Mouse (Mus musculus) myocyte (in vitro differentiated cells): ENCODE measurements around the gene Actl10. TPM values are rescaled to one million over a fixed set of nuclear protein-coding genes. Genes with fewer than 3 reads are reported as not detected.

Experiments used
- H3K27me3 ChIP-seq: one replicate; pipeline ENCODE4 v1.6.1; 2011; ENCODE audit not compliant: control insufficient read depth, insufficient read depth, insufficient read length
- H3K36me3 ChIP-seq: one replicate; pipeline ENCODE4 v1.6.1; 2011; ENCODE audit not compliant: control insufficient read depth, insufficient read depth
- H3K4me2 ChIP-seq: one replicate; pipeline ENCODE4 v1.6.1; 2011; ENCODE audit warnings: low read depth, control low read depth
- H3K4me3 ChIP-seq: one replicate; pipeline ENCODE4 v1.5.1; 2011; ENCODE audit warnings: mild to moderate bottlenecking, control low read depth, moderate library complexity
- H3K79me2 ChIP-seq: one replicate; pipeline ENCODE4 v1.6.1; 2011; ENCODE audit not compliant: control insufficient read depth, insufficient read depth
- H3ac ChIP-seq: one replicate; pipeline ENCODE4 v1.6.1; 2011; ENCODE audit not compliant: control insufficient read depth, insufficient read length
- CEBPB ChIP-seq: IDR thresholded peaks from 2 replicates; pipeline ENCODE4 v1.6.1; 2011; ENCODE audit warnings: mild to moderate bottlenecking, moderate library complexity; ENCODE audit not compliant: poor library complexity, insufficient read depth, severe bottlenecking
- E2F4 ChIP-seq: IDR thresholded peaks from one replicate; pipeline ENCODE4 v1.6.1; 2011; ENCODE audit warnings: mild to moderate bottlenecking, control low read depth, moderate library complexity; ENCODE audit not compliant: insufficient read depth
- MAX ChIP-seq: IDR thresholded peaks from one replicate; pipeline ENCODE4 v1.6.1; 2011; ENCODE audit warnings: low read depth, mild to moderate bottlenecking, control low read depth
- MYOD1 ChIP-seq, 3 experiments: IDR thresholded peaks; one replicate each; pipeline ENCODE4 v1.6.1; 2011; ENCODE audit warnings: control low read depth in 2 of 3, low read depth in 2 of 3, mild to moderate bottlenecking in 2 of 3, moderate library complexity in 1 of 3; ENCODE audit not compliant: insufficient read length in 2 of 3, control insufficient read depth in 1 of 3
- MYOG ChIP-seq, 3 experiments: IDR thresholded peaks; one replicate each; pipeline ENCODE4 v1.6.1; 2011; ENCODE audit warnings: control low read depth in 2 of 3, low read depth in 2 of 3, mild to moderate bottlenecking in 2 of 3; ENCODE audit not compliant: insufficient read length in 2 of 3, control insufficient read depth in 1 of 3, insufficient read depth in 1 of 3
- POLR2A ChIP-seq: IDR thresholded peaks from one replicate; pipeline ENCODE4 v1.6.1; 2011; ENCODE audit warnings: low read depth, mild to moderate bottlenecking, control low read depth, moderate library complexity; ENCODE audit not compliant: insufficient read length
- POLR2AphosphoS2 ChIP-seq: IDR thresholded peaks from one replicate; pipeline ENCODE4 v1.6.1; 2011; ENCODE audit warnings: low read depth, control low read depth; ENCODE audit not compliant: insufficient read length
- REST ChIP-seq: IDR thresholded peaks from one replicate; pipeline ENCODE4 v1.6.1; 2011; ENCODE audit warnings: mild to moderate bottlenecking, control low read depth, moderate library complexity; ENCODE audit not compliant: insufficient read depth, insufficient read length
- SRF ChIP-seq: IDR thresholded peaks from one replicate; pipeline ENCODE4 v1.6.1; 2011; ENCODE audit warnings: low read depth; ENCODE audit not compliant: control insufficient read depth, insufficient read length
- TCF12 ChIP-seq: IDR thresholded peaks from one replicate; pipeline ENCODE4 v1.6.1; 2011; ENCODE audit warnings: mild to moderate bottlenecking, control low read depth; ENCODE audit not compliant: poor library complexity, insufficient read depth, severe bottlenecking
- TCF3 ChIP-seq: IDR thresholded peaks from one replicate; pipeline ENCODE4 v1.6.1; 2011; ENCODE audit warnings: low read depth, control low read depth; ENCODE audit not compliant: insufficient read length
- USF1 ChIP-seq: IDR thresholded peaks from one replicate; pipeline ENCODE4 v1.6.1; 2011; ENCODE audit warnings: low read depth, mild to moderate bottlenecking, control low read depth, moderate library complexity
- polyA plus RNA-seq: library from polyadenylated mRNA; unstranded; fragments of >200 nt; fragmentation: generic; extraction: Trizol; gene quantifications from one replicate; pipeline ENCODE4 v1.2.1, GENCODE M21; 2012; ENCODE audit warnings: missing spikeins

Actl10 gene
- polyA plus RNA-seq, 1 experiment: 0.17 TPM

- TF ChIP-seq POLR2AphosphoS2 (peak; percentile 34), REST (no peak), POLR2A (peak; percentile 66), SRF (no peak), MYOG (IDR thresholded peaks at IDR 0.05; ENCODE audit: control insufficient read depth in 1 of 3, insufficient read depth in 1 of 3, insufficient read length in 2 of 3, low read depth in 2 of 3) (peak in 1 of 3 experiments; percentile 3), USF1 (peak; percentile 77), E2F4 (peak; percentile 88)
- peak within 1 kb of the TSS; percentile 49 for H3K4me3 ChIP-seq
- no peaks in the 10 kb centered on the region for H3K27me3 ChIP-seq
- H3K36me3 ChIP-seq: no peaks in the 10 kb centered on the region
- peak within 1 kb of the TSS; percentile 25 for H3ac ChIP-seq
- peak within 1 kb of the TSS; percentile 99 for H3K4me2 ChIP-seq
- peaks cover 15% of the 10 kb centered on the region for H3K79me2 ChIP-seq
Observed at GRCm38 (mm10) chr2:154569836-154570286, 18.3 kb downstream of the Actl10 start, which contains the start of gene E2f1. Gene E2f1, minus strand, starts transcription at chr2:154569892.

- Histone ChIP-seq H3ac (no peak overlapping the region), H3K36me3 (no peaks in the 10 kb centered on the region), H3K4me3 (peak overlapping the region; percentile 49), H3K27me3 (no peaks in the 10 kb centered on the region), H3K4me2 (peak overlapping the region; percentile 99), H3K79me2 (peaks cover 15% of the 10 kb centered on the region)
- TF ChIP-seq MAX (no peak), TCF3 (no peak)
Observed at GRCm38 (mm10) chr2:154570666-154571065, 19.1 kb downstream of the Actl10 start.

- TF ChIP-seq MYOG (IDR thresholded peaks at IDR 0.05; ENCODE audit: control insufficient read depth in 1 of 3, insufficient read depth in 1 of 3, insufficient read length in 2 of 3, low read depth in 2 of 3): no peak
- no peak for TF ChIP-seq MAX
- TF ChIP-seq POLR2AphosphoS2: no peak
Observed at GRCm38 (mm10) chr2:154571266-154571665, 19.7 kb downstream of the Actl10 start.

GRCm38 (mm10) chr2:154571976-154572375 lies 20.4 kb downstream of the Actl10 start:
- Histone ChIP-seq H3K27me3 (no peaks in the 10 kb centered on the region), H3K4me3 (no peak overlapping the region), H3K4me2 (no peak overlapping the region), H3K36me3 (no peaks in the 10 kb centered on the region), H3ac (no peak overlapping the region), H3K79me2 (peaks cover 15% of the 10 kb centered on the region)
- no peak for TF ChIP-seq MYOD1 (IDR thresholded peaks at IDR 0.05; ENCODE audit: control insufficient read depth in 1 of 3, insufficient read length in 2 of 3, low read depth in 2 of 3)
- TF ChIP-seq REST: no peak
- no peak for TF ChIP-seq POLR2A
- TF ChIP-seq USF1: no peak
- no peak for TF ChIP-seq TCF3
- no peak for TF ChIP-seq MAX
- TF ChIP-seq E2F4: no peak
- no peak for TF ChIP-seq POLR2AphosphoS2
- no peak for TF ChIP-seq MYOG (IDR thresholded peaks at IDR 0.05; ENCODE audit: control insufficient read depth in 1 of 3, insufficient read depth in 1 of 3, insufficient read length in 2 of 3, low read depth in 2 of 3)
- no peak for TF ChIP-seq CEBPB
- TF ChIP-seq SRF: no peak
- TF ChIP-seq TCF12: no peak

More at GRCm38 (mm10) chr2:154571266-154571665, 19.7 kb downstream of the Actl10 start:
- Histone ChIP-seq H3K4me3 (no peak overlapping the region), H3K4me2 (peak overlapping the region; percentile 99), H3K36me3 (no peaks in the 10 kb centered on the region), H3K79me2 (peaks cover 15% of the 10 kb centered on the region), H3K27me3 (no peaks in the 10 kb centered on the region), H3ac (no peak overlapping the region)

GRCm38 (mm10) chr2:154572996-154573395 lies 21.4 kb downstream of the Actl10 start:
- H3K36me3 ChIP-seq: no peaks in the 10 kb centered on the region
- H3ac ChIP-seq: no peak overlapping the region
- H3K4me2 ChIP-seq: no peak overlapping the region
- H3K27me3 ChIP-seq: no peaks in the 10 kb centered on the region
- H3K4me3 ChIP-seq: no peak overlapping the region
- peaks cover 5% of the 10 kb centered on the region for H3K79me2 ChIP-seq
- TF ChIP-seq CEBPB: no peak
- no peak for TF ChIP-seq E2F4
- TF ChIP-seq MYOD1 (IDR thresholded peaks at IDR 0.05; ENCODE audit: control insufficient read depth in 1 of 3, insufficient read length in 2 of 3, low read depth in 2 of 3): no peak

- no peak overlapping the region for H3K4me3 ChIP-seq
- TF ChIP-seq CEBPB: no peak
- no peak for TF ChIP-seq MYOD1 (IDR thresholded peaks at IDR 0.05; ENCODE audit: control insufficient read depth in 1 of 3, insufficient read length in 2 of 3, low read depth in 2 of 3)
- no peak for TF ChIP-seq MAX
- no peak for TF ChIP-seq USF1
- TF ChIP-seq POLR2A: no peak
- no peak for TF ChIP-seq REST
- no peak for TF ChIP-seq MYOG (IDR thresholded peaks at IDR 0.05; ENCODE audit: control insufficient read depth in 1 of 3, insufficient read depth in 1 of 3, insufficient read length in 2 of 3, low read depth in 2 of 3)
- no peak for TF ChIP-seq TCF12
- TF ChIP-seq SRF: no peak
- no peak for TF ChIP-seq E2F4
- H3K27me3 ChIP-seq: no peaks in the 10 kb centered on the region
- H3K36me3 ChIP-seq: no peaks in the 10 kb centered on the region
- no peak overlapping the region for H3K4me2 ChIP-seq
- H3ac ChIP-seq: no peak overlapping the region
- no peaks in the 10 kb centered on the region for H3K79me2 ChIP-seq
Observed at GRCm38 (mm10) chr2:154574271-154574670, 22.7 kb downstream of the Actl10 start.
